Mouse (Mus musculus): ENCODE measurements around the gene Smap1.

DNA sequence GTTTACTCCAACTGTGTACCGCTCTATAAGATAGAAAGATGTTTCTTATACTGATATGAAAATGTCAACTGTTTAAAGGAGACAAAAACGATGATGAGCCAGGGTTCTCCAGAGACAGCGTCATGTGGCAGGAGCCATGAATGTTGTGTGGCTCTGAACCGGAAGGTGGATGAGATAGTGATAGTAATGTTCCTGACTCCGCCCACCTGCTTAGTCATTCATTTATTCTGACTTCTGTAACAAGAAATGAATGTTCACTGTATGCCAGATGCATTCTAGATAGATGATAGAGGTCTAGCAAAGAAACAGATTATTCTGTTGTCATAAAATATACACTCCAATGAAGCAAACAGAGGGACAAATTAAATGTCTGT, 22.5 kb downstream of the Smap1 start:
- TF ChIP-seq CTCF (IDR thresholded peaks at IDR 0.05; ENCODE audit: borderline replicate concordance, insufficient read depth, low read length), result no peak
- TF ChIP-seq POLR2A (IDR thresholded peaks at IDR 0.05; ENCODE audit: low read depth, low read length), result no peak
